Mouse (Mus musculus) right cerebral cortex, postnatal 4 days (tissue): ENCODE results near the gene Stap1.

ENCODE experiments used
- DNase-seq: peaks from one replicate; pipeline ENCODE4 v3.0.0-alpha.2; 2022

Gene Stap1

GRCm38 (mm10) chr5:86129828-86130227 is 58.3 kb downstream of the Stap1 start:
- no peak for DNase-seq
